Mouse (Mus musculus) ES-Bruce4 (cell line): ENCODE data around the gene Zfp281. TPM values are rescaled to one million over a fixed set of nuclear protein-coding genes. Genes with fewer than 3 reads are reported as not detected.

Experiments
- H3K27ac ChIP-seq: 2 replicates; pipeline ENCODE4 v1.5.1; 2012; ENCODE audit warnings: low read length, inconsistent platforms; ENCODE audit not compliant: insufficient read depth
- H3K27me3 ChIP-seq: 2 replicates; pipeline ENCODE4 v1.6.1; 2012; ENCODE audit warnings: mild to moderate bottlenecking, low read length, inconsistent platforms; ENCODE audit not compliant: control insufficient read depth, poor library complexity, insufficient read depth, severe bottlenecking
- H3K36me3 ChIP-seq: 2 replicates; pipeline ENCODE4 v1.6.1; 2012; ENCODE audit warnings: inconsistent platforms, mild to moderate bottlenecking, low read length, moderate library complexity; ENCODE audit not compliant: control insufficient read depth, poor library complexity, insufficient read depth, severe bottlenecking
- H3K4me1 ChIP-seq: one replicate; pipeline ENCODE4 v1.8.1; 2011; ENCODE audit warnings: low read length; ENCODE audit not compliant: control insufficient read depth, insufficient read depth
- H3K4me3 ChIP-seq: 2 replicates; pipeline ENCODE4 v1.5.1; 2011; ENCODE audit warnings: low read depth, mild to moderate bottlenecking, low read length
- H3K9ac ChIP-seq: 2 replicates; pipeline ENCODE4 v1.6.1; 2012; ENCODE audit warnings: low read depth, mild to moderate bottlenecking, inconsistent platforms; ENCODE audit not compliant: poor library complexity, severe bottlenecking
- H3K9me3 ChIP-seq: replicated peaks from 2 replicates; pipeline ENCODE4 v1.6.1; 2012; ENCODE audit warnings: mild to moderate bottlenecking, low read length, inconsistent platforms; ENCODE audit not compliant: control insufficient read depth, poor library complexity, insufficient read depth, severe bottlenecking
- CTCF ChIP-seq: IDR thresholded peaks from one replicate; pipeline ENCODE4 v1.8.1; 2011; ENCODE audit warnings: low read depth, low read length
- EP300 ChIP-seq: IDR thresholded peaks from 2 replicates; pipeline ENCODE4 v1.6.1; 2011; ENCODE audit warnings: low read depth, low read length; ENCODE audit not compliant: insufficient read depth
- POLR2A ChIP-seq: IDR thresholded peaks from one replicate; pipeline ENCODE4 v1.8.1; 2011; ENCODE audit warnings: low read length; ENCODE audit not compliant: insufficient read depth
- polyA plus RNA-seq: library from polyadenylated mRNA; stranded (reverse); fragments of >200 nt; gene quantifications from 2 replicates; pipeline ENCODE4 v1.2.4, GENCODE M21; 2011; ENCODE audit warnings: low read depth; ENCODE audit not compliant: missing spikeins, insufficient read depth, insufficient read length

The Zfp281 gene
- polyA plus RNA-seq, 1 experiment: 98.1 TPM

GRCm38 (mm10) chr1:136618570-136618969, 6.1 kb upstream of the Zfp281 start:
- TF ChIP-seq EP300 (no peak), CTCF (no peak), POLR2A (no peak)
- Histone ChIP-seq H3K9me3 (no peaks in the 10 kb centered on the region), H3K4me3 (no peak overlapping the region), H3K27ac (no peak overlapping the region), H3K4me1 (no peaks in the 10 kb centered on the region), H3K36me3 (peaks cover 3% of the 10 kb centered on the region), H3K27me3 (no peaks in the 10 kb centered on the region), H3K9ac (no peak overlapping the region)

GRCm38 (mm10) chr1:136625019-136625895, 556 bp downstream of the Zfp281 start:
- Histone ChIP-seq H3K27me3 (no peaks in the 10 kb centered on the region), H3K27ac (peak overlapping the region; percentile 16; the same call in 1 of the 2 replicates), H3K4me1 (no peaks in the 10 kb centered on the region), H3K36me3 (peaks cover 35% of the 10 kb centered on the region), H3K9ac (peak overlapping the region; percentile 96), H3K4me3 (peak overlapping the region; percentile 63), H3K9me3 (no peaks in the 10 kb centered on the region)
- no peak for TF ChIP-seq EP300
- TF ChIP-seq CTCF: peak; percentile 21

GRCm38 (mm10) chr1:136626141-136626540, 1.4 kb downstream of the Zfp281 start:
- TF ChIP-seq CTCF (no peak), EP300 (no peak), POLR2A (no peak)
- Histone ChIP-seq H3K9ac (no peak overlapping the region), H3K4me3 (peak overlapping the region; percentile 63; the same call in 1 of the 2 replicates), H3K27me3 (no peaks in the 10 kb centered on the region), H3K4me1 (no peaks in the 10 kb centered on the region), H3K36me3 (peaks cover 40% of the 10 kb centered on the region), H3K9me3 (no peaks in the 10 kb centered on the region), H3K27ac (0 out of 2 replicates have a peak overlapping the region, but pooled peaks have one; percentile 6)

GRCm38 (mm10) chr1:136626756-136627155, 2.1 kb downstream of the Zfp281 start:
- Histone ChIP-seq H3K27me3 (no peaks in the 10 kb centered on the region), H3K4me1 (no peaks in the 10 kb centered on the region), H3K9ac (no peak overlapping the region), H3K9me3 (no peaks in the 10 kb centered on the region), H3K4me3 (no peak overlapping the region), H3K27ac (peak overlapping the region; percentile 38; the same call in 1 of the 2 replicates), H3K36me3 (peaks cover 40% of the 10 kb centered on the region)
- TF ChIP-seq POLR2A (no peak), EP300 (no peak), CTCF (no peak)

- Histone ChIP-seq H3K9ac (peak overlapping the region; percentile 57; the same call in 1 of the 2 replicates), H3K36me3 (peaks cover 40% of the 10 kb centered on the region), H3K9me3 (no peaks in the 10 kb centered on the region), H3K4me1 (no peaks in the 10 kb centered on the region), H3K4me3 (no peak overlapping the region), H3K27me3 (no peaks in the 10 kb centered on the region), H3K27ac (no peak overlapping the region)
- no peak for TF ChIP-seq POLR2A
- no peak for TF ChIP-seq EP300
- TF ChIP-seq CTCF: no peak
Observed at GRCm38 (mm10) chr1:136627591-136627990, 2.9 kb downstream of the Zfp281 start.

GRCm38 (mm10) chr1:136632891-136633290, 8.2 kb downstream of the Zfp281 start:
- no peak overlapping the region for H3K9ac ChIP-seq
- H3K27me3 ChIP-seq: no peaks in the 10 kb centered on the region
- H3K27ac ChIP-seq: no peak overlapping the region
- TF ChIP-seq POLR2A (no peak), EP300 (no peak), CTCF (no peak)
- no peak overlapping the region for H3K4me3 ChIP-seq
- no peaks in the 10 kb centered on the region for H3K4me1 ChIP-seq
- no peaks in the 10 kb centered on the region for H3K9me3 ChIP-seq
- peaks cover 18% of the 10 kb centered on the region for H3K36me3 ChIP-seq
